ENCODE assay signal across 8 mouse cellular contexts in genomic region chr16:32803252-32803853, GRCm38 (mm10). TPM values are rescaled to one million over a fixed set of nuclear protein-coding genes. Genes with fewer than 3 reads are reported as not detected.
DNase-seq lines count a peak whose midpoint lies in the region; ATAC-seq lines count a peak whose summit lies in the region.

No protein-coding gene starts in this region.

- H3K4me3 ChIP-seq in lung, embryonic 16.5 days (ENCODE audit: low read length) = no peak overlapping the region

- intact Hi-C loops in gastrocnemius, postnatal 36 days (cut with DNase I) = loop anchor here (10.0 kb wide), 1 partner anchor 351 kb away; no protein-coding TSS in a partner anchor

- H3K27ac ChIP-seq in lung, embryonic 16.5 days (ENCODE audit: low read length) = peak overlapping the region; percentile 90

- H3K4me1 ChIP-seq in lung, embryonic 16.5 days (replicated peaks; ENCODE audit: control insufficient read depth, insufficient read depth, low read length) = peaks cover 42% of the 10 kb centered on the region

- H3K36me3 ChIP-seq in lung, embryonic 16.5 days (ENCODE audit: control insufficient read depth, insufficient read depth, low read length) = no peaks in the 10 kb centered on the region

- WGBS in lung, embryonic 16.5 days = 18% methylated on average over 6 of the region's 6 CpGs

- H3K9me3 ChIP-seq in lung, embryonic 16.5 days (ENCODE audit: control insufficient read depth, low read length) = no peaks in the 10 kb centered on the region

- no peak overlapping the region for H3K9ac ChIP-seq in lung, embryonic 16.5 days (ENCODE audit: low read length)

- H3K4me2 ChIP-seq in lung, embryonic 16.5 days (ENCODE audit: low read depth, low read length) = no peak overlapping the region

- DNase-seq in retina, postnatal 1 day = peak; percentile 71
- no peak for DNase-seq in retina, embryonic 14.5 days (ENCODE audit: low spot score)
- peak; percentile 46 for DNase-seq in cerebellum, adult 8-10 months
- DNase-seq in gastrocnemius, postnatal 36 days = peak; percentile 57 to 64
- peak; percentile 80 to 83 for DNase-seq in kidney, postnatal 25 days
- peak; percentile 75 for DNase-seq in skeletal muscle tissue, adult 2 months (ENCODE audit: low read depth, low spot score)
- no peak for DNase-seq in spleen, adult 12 weeks (ENCODE audit: low spot score)

- peak; percentile 73 for ATAC-seq in lung, embryonic 16.5 days (ENCODE audit: low read depth)

- no peaks in the 10 kb centered on the region for H3K27me3 ChIP-seq in lung, embryonic 16.5 days (ENCODE audit: control insufficient read depth, insufficient read depth, low read depth, low read length)

RNA-seq across cellular contexts. Expression of gene Muc20, which starts 6.1 kb away (rescaled TPM):
- total RNA-seq in gastrocnemius, postnatal 36 days (2021) = under 1 TPM; 0.18 to 0.22 TPM
- 0.11 and 0.34 TPM in 2 replicates for polyA plus RNA-seq in lung, embryonic 16.5 days (2015; fragmentation: Nextera tagmentation; extraction: Ambion mirVana)

RNA-seq across cellular contexts. Expression of gene Smbd1, which starts 6.9 kb away (rescaled TPM):
- total RNA-seq in gastrocnemius, postnatal 36 days (2021) = not detected
- 0.31 and 0.55 TPM in 2 replicates for polyA plus RNA-seq in lung, embryonic 16.5 days (2015; fragmentation: Nextera tagmentation; extraction: Ambion mirVana)

Comparison
In these comparisons a context has a peak if more than half of its experiments do, and no peak if none do; other contexts are left out.
1. DNase-seq: peak in retina, postnatal 1 day (single experiment), cerebellum, adult 8-10 months (single experiment), gastrocnemius, postnatal 36 days (2 of 2), kidney, postnatal 25 days (2 of 2) and skeletal muscle tissue, adult 2 months (single experiment); none in retina, embryonic 14.5 days (single experiment) and spleen, adult 12 weeks (single experiment).